ENCODE assay signal across 21 mouse cellular contexts in the genomic region with DNA sequence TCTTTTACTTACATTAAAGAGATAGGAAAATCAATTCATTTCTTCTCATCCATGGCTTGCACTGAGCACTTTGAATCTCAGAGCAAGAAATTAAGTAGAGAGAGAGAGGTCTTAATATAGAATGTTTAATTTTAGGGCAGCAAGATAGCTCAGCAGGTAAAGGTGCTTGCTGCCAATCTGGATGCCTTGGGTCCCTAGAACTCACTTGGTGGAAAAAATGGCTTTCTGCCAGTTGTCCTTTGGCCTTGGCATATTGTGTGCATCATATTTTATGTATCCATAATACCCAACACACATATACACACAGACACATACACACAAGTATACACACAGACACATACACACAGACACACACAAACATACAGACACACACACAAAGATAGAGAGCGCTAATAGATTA.
DNase-seq lines count a peak whose midpoint lies in the region; ATAC-seq lines count a peak whose summit lies in the region.
"Had no signal": no experiment of that assay in that cellular context is flagged by ENCODE, and none has a peak within 500 bp of the region (broad histone marks: within the 10 kb centered on the region; RNA-seq: fewer than 3 reads in every experiment).

No protein-coding gene starts in this region.

- ATAC-seq in cerebellum, adult (ENCODE audit: insufficient number of reproducible peaks, low FRiP score, low TSS enrichment): peak; percentile 56
- no peak for ATAC-seq in erythroid progenitor cell, adult 5-6 weeks (replicated peaks; ENCODE audit: low FRiP score, poor library complexity, severe bottlenecking)
- no peak for ATAC-seq in inflammation-experienced regulatory T-cells, adult 6 months
- ATAC-seq: activated CD4-positive, CD25-positive, alpha-beta regulatory T cell, adult 4 months; forebrain, embryonic 13.5 days; forebrain, embryonic 16.5 days; hindbrain, postnatal 0 days; intestine, postnatal 0 days had no signal

- intact Hi-C loops in gastrocnemius, postnatal 14 days (cut with DNase I; ENCODE audit: low total_unique reads): no loop called here

- DNase-seq in cerebellum, postnatal 4 days (ENCODE audit: low spot score in 2 of 2): no peak
- DNase-seq in cerebellum, adult 8-10 months: peak; percentile 25
- peak; percentile 63 to 69 for DNase-seq in cerebellum, postnatal 10 days
- DNase-seq in gastrocnemius, postnatal 14 days: no peak
- DNase-seq in spleen, adult 12 weeks (ENCODE audit: low spot score): no peak
- DNase-seq: adrenal gland, adult 8-10 months; adrenal gland, postnatal 25 days; embryo, embryonic 11 days; gastrocnemius, postnatal 25 days; heart, adult 18-20 months; heart, postnatal 10 days; heart, postnatal 36 days; kidney, adult 2 months had no signal

Comparison
In these comparisons a context has a peak if more than half of its experiments do, and no peak if none do; other contexts are left out.
1. DNase-seq: peak in cerebellum, adult 8-10 months (single experiment) and cerebellum, postnatal 10 days (2 of 2); none in cerebellum, postnatal 4 days (0 of 2), gastrocnemius, postnatal 14 days (single experiment) and spleen, adult 12 weeks (single experiment).